Mouse (Mus musculus): Measurements from ENCODE around the gene Fkbp15.

Gene Fkbp15

DNA sequence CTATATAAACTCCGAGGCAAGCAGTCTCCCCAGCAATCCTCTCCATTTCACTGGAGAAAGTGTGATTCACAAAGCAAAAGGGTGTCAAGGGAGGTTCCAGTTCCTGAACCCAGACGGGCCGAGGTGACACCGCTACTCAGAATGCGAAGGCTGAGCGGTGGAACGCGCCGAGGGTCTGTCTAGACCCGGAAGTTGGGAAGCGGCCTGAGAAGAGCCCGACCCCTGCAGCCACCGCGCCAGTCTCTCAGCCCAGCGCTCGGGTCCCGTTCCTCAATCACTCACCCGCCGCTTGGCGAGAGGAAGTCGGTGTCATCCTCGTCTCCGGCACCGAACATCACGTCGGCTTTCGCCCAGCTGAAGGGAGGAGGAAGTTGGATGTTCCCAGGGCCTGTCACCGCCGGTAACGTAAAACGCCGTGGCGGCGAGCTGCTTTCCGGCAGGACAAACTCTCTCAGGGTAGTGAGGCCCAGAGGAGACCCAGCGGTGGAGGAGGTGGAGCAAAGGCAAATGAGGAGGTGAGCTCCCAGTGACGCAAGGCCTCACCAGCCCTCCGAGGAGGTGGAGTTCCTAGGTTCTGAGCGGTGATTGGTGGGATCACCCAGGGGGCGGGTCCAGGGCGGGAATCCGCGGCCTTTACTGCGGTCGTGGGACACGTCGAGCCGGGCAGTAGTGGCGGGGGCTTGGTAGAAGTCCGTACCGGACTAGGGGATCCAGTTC lies at the start of gene Fkbp15, which contains the start of gene Slc31a1:
Gene Fkbp15, minus strand, starts transcription at position 461 of the 717 bp plus-strand sequence.
Gene Slc31a1, plus strand, starts transcription at position 640 of the 717 bp plus-strand sequence.
- DNase-seq (ENCODE audit: extremely low spot score, low read depth, low spot score), result peak; percentile 94

DNA sequence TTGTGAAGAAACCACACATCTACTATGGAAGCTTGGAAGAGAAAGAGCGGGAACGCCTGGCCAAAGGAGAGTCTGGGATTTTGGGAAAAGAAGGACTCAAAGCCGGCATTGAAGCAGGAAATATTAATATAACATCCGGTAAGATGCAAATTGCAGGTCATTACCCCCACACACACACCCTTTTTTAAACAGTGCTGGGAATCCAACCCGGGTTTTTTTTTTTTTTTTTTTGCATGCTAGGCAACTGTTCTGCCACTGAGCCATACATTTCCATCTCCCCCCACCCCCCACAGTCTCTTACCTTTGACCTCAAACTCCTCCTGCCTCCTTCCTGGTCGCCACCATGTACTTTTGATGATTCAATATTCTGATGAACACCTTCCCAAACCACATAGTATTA lies 49.3 kb upstream of the Fkbp15 start:
- no peak for DNase-seq (ENCODE audit: extremely low spot score, low read depth, low spot score)

GRCm38 (mm10) chr4:62408601-62409282 lies 48.4 kb upstream of the Fkbp15 start, which contains the start of the genes Cdc26 and Prpf4:
TSS of gene Cdc26 (minus strand) at chr4:62408642.
TSS of gene Prpf4 (plus strand) at chr4:62408797.
- DNase-seq (ENCODE audit: extremely low spot score, low read depth, low spot score), result peak; percentile 97

DNA sequence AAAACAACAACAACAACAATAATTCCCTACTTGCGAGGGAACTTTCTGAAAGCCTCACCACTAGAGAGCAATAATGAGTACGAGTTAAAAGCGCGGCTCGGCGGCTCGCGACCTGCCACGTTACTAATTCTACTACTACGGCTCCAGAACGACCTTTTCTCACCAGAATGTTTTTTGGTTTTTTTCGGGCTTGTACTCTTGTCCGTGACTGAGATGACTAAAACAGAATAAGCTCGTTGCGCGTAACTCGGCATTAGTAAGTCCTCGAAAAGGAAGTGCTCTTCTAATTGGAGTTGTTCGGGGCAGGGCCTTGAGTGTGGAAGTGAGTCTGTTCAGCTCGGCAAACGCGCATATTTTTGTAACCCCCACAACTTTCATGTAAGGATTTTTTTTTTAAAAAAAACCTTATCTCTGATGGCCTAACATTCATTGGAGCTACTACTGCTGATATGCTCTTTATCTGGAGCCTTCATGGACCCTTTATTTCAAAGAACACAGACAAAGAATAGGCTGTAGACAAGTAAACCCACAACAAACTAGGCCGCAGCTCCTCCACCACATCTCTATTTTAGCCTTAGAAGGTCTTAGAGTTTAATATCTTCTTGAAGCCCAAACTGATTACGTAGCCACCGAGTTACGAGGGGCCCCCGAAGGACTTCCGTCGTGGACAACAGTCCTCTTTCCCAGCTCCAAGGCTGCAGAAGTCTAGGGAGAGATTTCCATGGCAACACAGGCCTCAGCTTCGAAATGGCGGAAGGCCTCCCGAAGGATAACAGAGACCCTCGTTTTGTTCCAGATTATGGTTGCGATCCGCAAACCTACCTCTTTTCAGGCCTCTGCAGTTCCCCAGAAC lies 47.6 kb upstream of the Fkbp15 start:
- peak; percentile 44 for DNase-seq (ENCODE audit: extremely low spot score, low read depth, low spot score)

GRCm38 (mm10) chr4:62406133-62406532 lies 45.8 kb upstream of the Fkbp15 start:
- no peak for DNase-seq (ENCODE audit: extremely low spot score, low read depth, low spot score)

DNA sequence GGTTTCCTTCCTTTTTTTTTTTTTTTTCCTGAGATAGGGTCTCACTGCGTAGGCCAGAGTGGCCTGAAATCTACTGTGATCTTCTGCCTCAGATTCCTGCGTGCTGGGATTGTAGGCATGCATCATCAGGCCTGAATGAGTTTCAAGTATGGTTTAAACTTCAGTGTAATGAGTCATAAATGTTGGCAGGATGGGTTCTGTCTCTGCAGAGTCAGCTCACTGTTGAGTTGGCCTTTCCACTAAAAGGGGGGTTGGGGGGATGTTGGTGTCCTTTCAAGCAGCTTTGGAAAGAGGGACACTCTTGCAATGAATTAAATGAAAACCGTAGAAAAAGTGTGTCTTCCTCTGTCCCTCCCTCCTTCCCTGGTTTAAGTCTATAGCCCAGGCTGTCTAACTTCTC lies 38.6 kb upstream of the Fkbp15 start:
- no peak for DNase-seq (ENCODE audit: extremely low spot score, low read depth, low spot score)

GRCm38 (mm10) chr4:62397616-62398365 lies 37.4 kb upstream of the Fkbp15 start:
- no peak for DNase-seq (ENCODE audit: extremely low spot score, low read depth, low spot score)

- DNase-seq (ENCODE audit: extremely low spot score, low read depth, low spot score), result no peak
These were observed 35.5 kb upstream of the Fkbp15 start for GRCm38 (mm10) chr4:62395806-62396205.

GRCm38 (mm10) chr4:62393459-62393858 lies 33.1 kb upstream of the Fkbp15 start:
- no peak for DNase-seq (ENCODE audit: extremely low spot score, low read depth, low spot score)

- no peak for DNase-seq (ENCODE audit: extremely low spot score, low read depth, low spot score)
These were observed 31.5 kb upstream of the Fkbp15 start for GRCm38 (mm10) chr4:62391892-62392291.

GRCm38 (mm10) chr4:62389592-62390512 lies 29.5 kb upstream of the Fkbp15 start:
- no peak for DNase-seq (ENCODE audit: extremely low spot score, low read depth, low spot score)

DNA sequence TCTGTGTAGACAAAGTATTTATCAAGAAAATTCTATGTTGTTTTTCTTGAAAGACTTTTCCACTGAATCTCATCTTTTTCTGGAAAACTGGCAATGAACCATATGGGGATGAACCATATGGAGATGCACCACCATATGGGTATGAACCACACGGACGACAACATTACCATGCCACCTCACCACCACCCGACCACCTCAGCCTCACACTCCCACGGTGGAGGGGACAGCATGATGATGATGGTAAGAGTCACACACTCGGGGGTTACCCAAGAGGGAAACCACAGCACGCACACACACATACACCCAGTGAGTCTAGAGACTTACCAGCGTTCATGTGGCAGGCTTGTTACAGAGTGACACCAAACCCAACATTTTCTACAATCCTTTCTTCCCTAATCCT lies 25.1 kb upstream of the Fkbp15 start:
- no peak for DNase-seq (ENCODE audit: extremely low spot score, low read depth, low spot score)

DNA sequence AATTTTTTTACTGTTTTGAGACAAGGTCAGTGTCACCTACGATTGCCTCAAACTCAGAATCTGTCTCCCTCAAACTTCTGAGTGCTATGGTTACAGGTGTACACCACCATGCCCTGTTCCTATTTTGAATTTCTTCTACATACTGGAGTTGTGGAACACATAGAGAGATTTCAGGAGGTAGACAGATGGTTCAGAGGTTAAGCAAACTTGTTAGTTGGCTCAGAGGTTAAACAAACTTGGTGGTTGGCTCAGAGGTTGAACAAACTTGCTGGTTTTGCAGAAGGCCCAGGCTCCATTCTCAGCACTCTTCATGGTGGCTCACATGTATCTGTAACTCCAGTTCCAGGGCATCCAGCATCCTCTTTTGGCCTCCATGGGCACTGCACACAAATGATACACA lies 23.8 kb upstream of the Fkbp15 start:
- DNase-seq (ENCODE audit: extremely low spot score, low read depth, low spot score), result no peak

GRCm38 (mm10) chr4:62383752-62384151 lies 23.4 kb upstream of the Fkbp15 start:
- DNase-seq (ENCODE audit: extremely low spot score, low read depth, low spot score), result no peak

- no peak for DNase-seq (ENCODE audit: extremely low spot score, low read depth, low spot score)
These were observed 22.9 kb upstream of the Fkbp15 start for GRCm38 (mm10) chr4:62383207-62383606.

DNA sequence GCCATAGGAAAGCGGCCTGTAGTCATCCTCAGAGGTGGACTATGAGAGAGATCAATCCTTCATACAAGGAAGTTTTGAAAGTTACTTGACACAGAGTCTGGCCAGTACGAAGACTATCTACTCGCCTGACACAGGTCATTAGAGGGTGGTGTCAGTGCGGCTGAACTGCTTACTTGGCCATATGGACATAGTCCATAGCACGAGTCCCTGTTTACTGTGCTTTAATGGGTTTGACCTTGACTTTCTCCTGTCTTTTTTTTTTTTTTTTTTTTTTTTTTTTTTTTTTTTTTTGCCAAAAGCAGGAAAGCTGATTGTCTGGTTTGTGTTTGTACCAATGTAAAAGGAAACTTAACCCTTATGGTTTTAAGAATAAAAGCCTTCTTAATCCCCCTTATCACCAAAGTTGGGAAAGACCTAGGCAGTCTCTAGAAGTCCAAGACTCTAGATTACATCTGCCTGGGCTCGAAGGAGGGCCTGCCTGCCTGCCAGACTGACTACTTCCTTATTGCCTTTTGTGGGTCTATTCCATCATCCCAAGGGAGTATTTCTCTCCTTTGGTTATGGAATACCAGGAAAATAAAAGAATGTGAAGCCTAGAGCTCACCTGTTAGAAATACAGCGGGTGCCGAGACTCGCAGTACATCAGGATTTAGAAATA lies 19.5 kb upstream of the Fkbp15 start:
- DNase-seq (ENCODE audit: extremely low spot score, low read depth, low spot score), result no peak

DNA sequence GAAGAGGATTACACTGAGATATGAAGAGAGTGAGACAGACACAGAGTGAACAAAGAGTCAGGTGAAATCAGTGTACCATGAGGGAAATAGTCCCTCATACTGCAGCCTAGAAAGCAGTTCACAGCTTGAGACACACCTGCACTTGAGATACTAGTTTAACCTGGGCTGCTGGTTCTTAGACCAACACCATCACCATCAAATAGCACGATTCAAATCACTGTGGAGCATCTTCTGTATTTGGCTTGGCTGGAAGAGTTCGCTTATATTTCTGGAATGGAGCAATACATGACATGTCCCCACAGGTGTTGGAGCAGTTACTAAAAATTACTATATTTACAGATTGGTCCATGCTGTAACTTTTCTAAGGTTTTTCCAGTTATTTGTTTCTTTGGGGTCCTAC lies 15.8 kb upstream of the Fkbp15 start:
- no peak for DNase-seq (ENCODE audit: extremely low spot score, low read depth, low spot score)

DNA sequence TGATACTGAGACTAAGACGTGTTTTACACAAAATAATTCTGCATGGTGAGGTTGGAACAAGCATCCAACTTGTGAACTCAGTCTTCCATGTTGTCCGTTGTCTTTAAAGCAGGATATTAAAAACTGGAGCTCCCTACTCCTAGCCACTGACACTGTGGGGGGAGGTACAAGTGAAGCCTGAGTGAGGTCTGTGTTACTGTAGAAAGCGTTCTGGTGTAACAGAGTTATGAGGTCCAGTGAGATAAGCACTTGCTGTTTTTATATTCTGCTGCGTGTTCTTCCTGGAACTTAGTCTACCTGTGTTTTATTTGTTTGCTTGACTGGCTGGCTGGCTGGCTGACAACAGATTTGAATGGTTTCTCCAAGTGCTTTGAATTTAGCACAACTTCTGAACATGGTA lies 14.0 kb upstream of the Fkbp15 start:
- DNase-seq (ENCODE audit: extremely low spot score, low read depth, low spot score), result no peak

GRCm38 (mm10) chr4:62373668-62374067 lies 13.3 kb upstream of the Fkbp15 start:
- DNase-seq (ENCODE audit: extremely low spot score, low read depth, low spot score), result no peak

Data from hindlimb bud, embryonic 11.5 days (tissue).